Mouse (Mus musculus) thymus, adult 2 months (tissue): ENCODE data around the gene Gtf2ird1.

Experiments used
- CTCF ChIP-seq: fragments of 200-500 bp; IDR thresholded peaks from 2 replicates; pipeline ENCODE4 v1.5.1; 2012; ENCODE audit warnings: mild to moderate bottlenecking, control low read depth, low read length, moderate library complexity, borderline replicate concordance; ENCODE audit not compliant: control insufficient read depth, poor library complexity, insufficient read depth; ENCODE audit errors: extremely low read depth
- POLR2A ChIP-seq: fragments of 200-500 bp; IDR thresholded peaks from 2 replicates; pipeline ENCODE4 v1.6.1; 2012; ENCODE audit warnings: mild to moderate bottlenecking, low read length, control low read depth, moderate library complexity; ENCODE audit not compliant: control insufficient read depth, poor library complexity, insufficient read depth; ENCODE audit errors: extremely low read depth

- TF ChIP-seq POLR2A: no peak
- no peak for TF ChIP-seq CTCF
Observed at GRCm38 (mm10) chr5:134433137-134433536, 23.4 kb downstream of the Gtf2ird1 start.
